Mouse (Mus musculus): Measurements from ENCODE around the gene Eif3i.

DNA sequence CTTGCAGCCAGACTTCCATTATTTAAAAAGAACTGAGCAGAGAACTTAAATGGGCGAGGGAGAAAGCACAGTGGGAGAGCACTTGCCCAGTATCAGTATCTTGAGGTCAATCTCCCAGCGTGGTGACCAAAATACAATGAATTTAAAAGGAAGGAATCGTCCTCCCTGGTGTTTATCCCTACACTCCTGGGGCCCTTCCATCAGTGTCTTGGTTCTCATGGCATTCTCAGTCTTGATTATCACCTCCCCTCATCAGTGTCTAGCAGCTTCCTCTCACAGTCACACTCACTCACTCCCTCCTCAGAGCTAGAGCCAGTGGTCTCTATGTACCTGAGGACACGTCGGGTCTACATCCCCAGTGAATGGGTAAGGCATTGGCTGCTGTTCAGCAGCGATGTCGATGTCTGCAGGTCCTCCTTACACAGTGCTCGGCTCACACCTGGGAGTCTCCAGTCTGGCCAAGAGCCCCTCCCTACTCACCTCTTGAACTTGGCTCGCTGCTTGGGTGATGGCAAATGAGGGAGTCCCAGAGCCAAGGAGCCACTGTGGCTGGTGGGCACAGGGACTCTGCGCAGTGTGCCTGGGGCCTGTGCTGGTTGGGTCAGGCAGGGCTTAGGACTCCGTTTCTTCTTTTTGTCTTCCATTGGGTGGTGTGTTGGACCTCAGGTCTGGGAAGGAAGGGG lies 21.8 kb upstream of the Eif3i start:
- TF ChIP-seq CTCF (IDR thresholded peaks at IDR 0.05; ENCODE audit: low read depth, low read length) (no peak), POLR2A (IDR thresholded peaks at IDR 0.05; ENCODE audit: borderline replicate concordance, low read depth, low read length) (no peak)
